Mouse (Mus musculus) ovary, postnatal 10 days (tissue): Measurements from ENCODE around the gene Zfp768.

Experiments
- DNase-seq: peaks from one replicate; pipeline ENCODE4 v3.0.0; 2022; ENCODE audit warnings: low spot score

The Zfp768 gene

DNA sequence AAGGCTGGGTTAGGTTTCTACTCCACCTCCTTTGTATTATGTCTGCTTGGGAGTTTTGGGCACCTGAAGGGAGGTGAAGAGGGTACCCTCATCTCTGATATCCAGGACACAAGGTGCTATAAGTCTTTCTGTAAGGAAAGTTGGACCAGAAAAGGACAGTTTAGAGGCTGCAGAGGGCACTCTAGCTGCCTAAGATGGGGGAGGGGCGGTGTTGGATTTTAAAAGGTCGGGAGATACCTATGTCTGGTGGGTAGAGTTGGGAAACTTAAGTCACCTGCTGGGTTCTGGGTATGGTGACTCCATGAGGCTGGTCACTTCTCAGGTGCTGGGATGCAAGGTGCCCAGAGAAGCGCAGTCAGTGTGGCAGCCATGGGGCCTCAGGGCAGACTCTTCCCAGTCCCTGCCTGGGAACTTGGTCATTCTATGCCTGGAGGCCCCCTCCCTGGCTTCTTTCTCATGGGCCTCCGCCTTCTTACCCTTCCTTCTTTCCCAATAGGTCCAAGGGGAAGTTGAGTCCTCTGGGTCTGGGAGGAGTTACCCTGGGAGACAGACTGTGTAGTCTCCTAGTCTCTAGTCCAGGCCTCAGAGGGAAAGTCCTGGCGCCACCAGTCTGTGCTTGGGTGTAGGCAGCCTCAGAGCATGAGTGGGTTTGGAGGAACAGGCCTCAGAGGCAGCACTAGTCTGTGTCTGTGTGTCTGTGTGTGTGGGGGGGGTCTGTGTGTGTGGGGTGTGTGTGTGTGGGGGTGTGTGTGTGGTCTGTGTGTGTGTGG lies 48.4 kb downstream of the Zfp768 start:
- no peak for DNase-seq

GRCm38 (mm10) chr7:127296098-127296497 lies 49.3 kb downstream of the Zfp768 start, which contains the start of gene Itgal:
Gene Itgal, plus strand, starts transcription at chr7:127296260.
- DNase-seq, result no peak
